Mouse (Mus musculus): ENCODE results near the gene Brd7. TPM values are rescaled to one million over a fixed set of nuclear protein-coding genes. Genes with fewer than 3 reads are reported as not detected.

The Brd7 gene
- polyA plus RNA-seq, 1 experiment from 2014 or later = 23.7 TPM

GRCm38 (mm10) chr8:88361044-88361707 is 818 bp downstream of the Brd7 start:
- under 1% methylated on average over 31 of the region's 31 CpGs for WGBS (ENCODE audit: insufficient replicate concordance)
- Histone ChIP-seq H3K9me3 (replicated peaks; ENCODE audit: control insufficient read depth, low read length) (no peaks in the 10 kb centered on the region), H3K4me3 (ENCODE audit: low read depth, low read length) (peak overlapping the region; percentile 96), H3K9ac (ENCODE audit: low read depth, low read length) (peak overlapping the region; percentile 97), H3K27ac (ENCODE audit: low read length) (peak overlapping the region; percentile 84), H3K4me2 (ENCODE audit: low read depth, low read length) (peak overlapping the region; percentile 80), H3K4me1 (ENCODE audit: control insufficient read depth, low read depth, low read length) (peaks cover 22% of the 10 kb centered on the region), H3K27me3 (ENCODE audit: control insufficient read depth, insufficient read depth, low read depth, low read length) (no peaks in the 10 kb centered on the region), H3K36me3 (ENCODE audit: control insufficient read depth, insufficient read depth) (peaks cover 30% of the 10 kb centered on the region)
- ATAC-seq (ENCODE audit: low read depth) = no peak

GRCm38 (mm10) chr8:88359959-88360358 is 2.0 kb downstream of the Brd7 start:
- 80% methylated on average over 2 of the region's 2 CpGs for WGBS (ENCODE audit: insufficient replicate concordance)
- H3K27me3 ChIP-seq (ENCODE audit: control insufficient read depth, insufficient read depth, low read depth, low read length) = no peaks in the 10 kb centered on the region
- H3K4me1 ChIP-seq (ENCODE audit: control insufficient read depth, low read depth, low read length) = peaks cover 22% of the 10 kb centered on the region
- no peak for ATAC-seq (ENCODE audit: low read depth)
- H3K4me2 ChIP-seq (ENCODE audit: low read depth, low read length) = peak overlapping the region; percentile 80
- peak overlapping the region; percentile 96 for H3K4me3 ChIP-seq (ENCODE audit: low read depth, low read length)
- H3K9me3 ChIP-seq (replicated peaks; ENCODE audit: control insufficient read depth, low read length) = no peaks in the 10 kb centered on the region
- no peak overlapping the region for H3K27ac ChIP-seq (ENCODE audit: low read length)
- H3K9ac ChIP-seq (ENCODE audit: low read depth, low read length) = no peak overlapping the region; the same call in 1 of the 2 replicates
- peaks cover 36% of the 10 kb centered on the region for H3K36me3 ChIP-seq (ENCODE audit: control insufficient read depth, insufficient read depth)

- Histone ChIP-seq H3K9ac (ENCODE audit: low read depth, low read length) (no peak overlapping the region), H3K9me3 (replicated peaks; ENCODE audit: control insufficient read depth, low read length) (no peaks in the 10 kb centered on the region), H3K27ac (ENCODE audit: low read length) (no peak overlapping the region), H3K4me3 (ENCODE audit: low read depth, low read length) (no peak overlapping the region), H3K4me1 (ENCODE audit: control insufficient read depth, low read depth, low read length) (peaks cover 15% of the 10 kb centered on the region), H3K27me3 (ENCODE audit: control insufficient read depth, insufficient read depth, low read depth, low read length) (no peaks in the 10 kb centered on the region), H3K36me3 (ENCODE audit: control insufficient read depth, insufficient read depth) (peaks cover 49% of the 10 kb centered on the region), H3K4me2 (ENCODE audit: low read depth, low read length) (no peak overlapping the region)
- 79% methylated on average over 5 of the region's 5 CpGs for WGBS (ENCODE audit: insufficient replicate concordance)
- ATAC-seq (ENCODE audit: low read depth) = no peak
Measured at GRCm38 (mm10) chr8:88357946-88358345, 4.0 kb downstream of the Brd7 start.

GRCm38 (mm10) chr8:88357226-88357933 is 4.6 kb downstream of the Brd7 start:
- no peak for ATAC-seq (ENCODE audit: low read depth)
- Histone ChIP-seq H3K4me2 (ENCODE audit: low read depth, low read length) (no peak overlapping the region), H3K4me1 (ENCODE audit: control insufficient read depth, low read depth, low read length) (peaks cover 10% of the 10 kb centered on the region), H3K27me3 (ENCODE audit: control insufficient read depth, insufficient read depth, low read depth, low read length) (no peaks in the 10 kb centered on the region), H3K4me3 (ENCODE audit: low read depth, low read length) (no peak overlapping the region), H3K27ac (ENCODE audit: low read length) (no peak overlapping the region), H3K9me3 (replicated peaks; ENCODE audit: control insufficient read depth, low read length) (no peaks in the 10 kb centered on the region), H3K36me3 (ENCODE audit: control insufficient read depth, insufficient read depth) (peaks cover 53% of the 10 kb centered on the region), H3K9ac (ENCODE audit: low read depth, low read length) (no peak overlapping the region)
- 75% methylated on average over 5 of the region's 5 CpGs for WGBS (ENCODE audit: insufficient replicate concordance)

GRCm38 (mm10) chr8:88349046-88349445 is 12.9 kb downstream of the Brd7 start:
- WGBS (ENCODE audit: insufficient replicate concordance) = 70% methylated on average over 2 of the region's 2 CpGs
- Histone ChIP-seq H3K27ac (ENCODE audit: low read length) (no peak overlapping the region), H3K4me2 (ENCODE audit: low read depth, low read length) (no peak overlapping the region), H3K9ac (ENCODE audit: low read depth, low read length) (no peak overlapping the region), H3K9me3 (replicated peaks; ENCODE audit: control insufficient read depth, low read length) (no peaks in the 10 kb centered on the region), H3K4me3 (ENCODE audit: low read depth, low read length) (no peak overlapping the region), H3K4me1 (ENCODE audit: control insufficient read depth, low read depth, low read length) (no peaks in the 10 kb centered on the region), H3K27me3 (ENCODE audit: control insufficient read depth, insufficient read depth, low read depth, low read length) (no peaks in the 10 kb centered on the region), H3K36me3 (ENCODE audit: control insufficient read depth, insufficient read depth) (peaks cover 60% of the 10 kb centered on the region)
- no peak for ATAC-seq (ENCODE audit: low read depth)

GRCm38 (mm10) chr8:88342026-88342425 is 20.0 kb downstream of the Brd7 start:
- no peak overlapping the region for H3K4me2 ChIP-seq (ENCODE audit: low read depth, low read length)
- WGBS (ENCODE audit: insufficient replicate concordance) = 62% methylated on average over 4 of the region's 4 CpGs
- no peaks in the 10 kb centered on the region for H3K4me1 ChIP-seq (ENCODE audit: control insufficient read depth, low read depth, low read length)
- H3K36me3 ChIP-seq (ENCODE audit: control insufficient read depth, insufficient read depth) = peaks cover 57% of the 10 kb centered on the region
- no peak for ATAC-seq (ENCODE audit: low read depth)
- H3K9me3 ChIP-seq (replicated peaks; ENCODE audit: control insufficient read depth, low read length) = no peaks in the 10 kb centered on the region
- no peak overlapping the region for H3K9ac ChIP-seq (ENCODE audit: low read depth, low read length)
- no peak overlapping the region for H3K4me3 ChIP-seq (ENCODE audit: low read depth, low read length)
- no peak overlapping the region for H3K27ac ChIP-seq (ENCODE audit: low read length)
- no peaks in the 10 kb centered on the region for H3K27me3 ChIP-seq (ENCODE audit: control insufficient read depth, insufficient read depth, low read depth, low read length)

GRCm38 (mm10) chr8:88339887-88340695 is 21.9 kb downstream of the Brd7 start:
- H3K27me3 ChIP-seq (ENCODE audit: control insufficient read depth, insufficient read depth, low read depth, low read length) = no peaks in the 10 kb centered on the region
- 80% methylated on average over 2 of the region's 2 CpGs for WGBS (ENCODE audit: insufficient replicate concordance)
- H3K27ac ChIP-seq (ENCODE audit: low read length) = no peak overlapping the region
- no peak overlapping the region for H3K9ac ChIP-seq (ENCODE audit: low read depth, low read length)
- no peak overlapping the region for H3K4me3 ChIP-seq (ENCODE audit: low read depth, low read length)
- peaks cover 53% of the 10 kb centered on the region for H3K36me3 ChIP-seq (ENCODE audit: control insufficient read depth, insufficient read depth)
- H3K9me3 ChIP-seq (replicated peaks; ENCODE audit: control insufficient read depth, low read length) = no peaks in the 10 kb centered on the region
- H3K4me2 ChIP-seq (ENCODE audit: low read depth, low read length) = no peak overlapping the region
- no peak for ATAC-seq (ENCODE audit: low read depth)
- H3K4me1 ChIP-seq (ENCODE audit: control insufficient read depth, low read depth, low read length) = peaks cover 10% of the 10 kb centered on the region

GRCm38 (mm10) chr8:88339221-88339620 is 22.8 kb downstream of the Brd7 start:
- Histone ChIP-seq H3K36me3 (ENCODE audit: control insufficient read depth, insufficient read depth) (peaks cover 44% of the 10 kb centered on the region), H3K27ac (ENCODE audit: low read length) (no peak overlapping the region)
- WGBS (ENCODE audit: insufficient replicate concordance) = 79% methylated on average over 3 of the region's 3 CpGs

More at GRCm38 (mm10) chr8:88339221-88339620, 22.8 kb downstream of the Brd7 start:
- ATAC-seq (ENCODE audit: low read depth) = no peak
- H3K9me3 ChIP-seq (replicated peaks; ENCODE audit: control insufficient read depth, low read length) = no peaks in the 10 kb centered on the region
- H3K4me1 ChIP-seq (ENCODE audit: control insufficient read depth, low read depth, low read length) = peaks cover 19% of the 10 kb centered on the region
- H3K4me2 ChIP-seq (ENCODE audit: low read depth, low read length) = no peak overlapping the region
- no peak overlapping the region for H3K9ac ChIP-seq (ENCODE audit: low read depth, low read length)
- H3K4me3 ChIP-seq (ENCODE audit: low read depth, low read length) = no peak overlapping the region
- no peaks in the 10 kb centered on the region for H3K27me3 ChIP-seq (ENCODE audit: control insufficient read depth, insufficient read depth, low read depth, low read length)

All from liver, embryonic 16.5 days (tissue).